Mouse (Mus musculus) spleen, postnatal 14 days (tissue): ENCODE data around the gene Lmod2.

Experiments
- DNase-seq, 2 experiments: peaks; one replicate each; pipeline ENCODE4 v3.0.0; 2021 to 2022; ENCODE audit warnings: low spot score in 2 of 2

Lmod2 gene

DNA sequence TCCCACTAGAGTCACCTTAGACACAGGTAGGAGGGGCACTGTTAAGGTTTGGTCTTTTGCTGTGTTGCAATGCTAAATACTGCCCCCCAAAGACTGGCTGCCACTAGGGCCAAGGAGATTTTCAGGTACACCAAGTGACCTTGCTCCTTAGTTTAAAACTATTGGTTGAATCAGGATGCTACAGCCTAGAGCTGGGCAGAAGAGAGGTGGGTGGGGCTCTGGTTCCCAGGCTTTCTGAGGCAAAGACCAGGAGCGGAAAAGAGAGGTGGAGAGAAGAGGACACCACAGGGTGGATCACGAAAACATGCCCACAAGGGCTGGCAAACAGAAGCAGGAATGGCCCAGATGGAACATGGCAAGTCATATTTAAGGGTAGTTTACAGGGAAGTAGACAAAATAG, 44.6 kb downstream of the Lmod2 start:
- no peak for DNase-seq

GRCm38 (mm10) chr6:24642960-24643359, 45.4 kb downstream of the Lmod2 start:
- DNase-seq = no peak

DNA sequence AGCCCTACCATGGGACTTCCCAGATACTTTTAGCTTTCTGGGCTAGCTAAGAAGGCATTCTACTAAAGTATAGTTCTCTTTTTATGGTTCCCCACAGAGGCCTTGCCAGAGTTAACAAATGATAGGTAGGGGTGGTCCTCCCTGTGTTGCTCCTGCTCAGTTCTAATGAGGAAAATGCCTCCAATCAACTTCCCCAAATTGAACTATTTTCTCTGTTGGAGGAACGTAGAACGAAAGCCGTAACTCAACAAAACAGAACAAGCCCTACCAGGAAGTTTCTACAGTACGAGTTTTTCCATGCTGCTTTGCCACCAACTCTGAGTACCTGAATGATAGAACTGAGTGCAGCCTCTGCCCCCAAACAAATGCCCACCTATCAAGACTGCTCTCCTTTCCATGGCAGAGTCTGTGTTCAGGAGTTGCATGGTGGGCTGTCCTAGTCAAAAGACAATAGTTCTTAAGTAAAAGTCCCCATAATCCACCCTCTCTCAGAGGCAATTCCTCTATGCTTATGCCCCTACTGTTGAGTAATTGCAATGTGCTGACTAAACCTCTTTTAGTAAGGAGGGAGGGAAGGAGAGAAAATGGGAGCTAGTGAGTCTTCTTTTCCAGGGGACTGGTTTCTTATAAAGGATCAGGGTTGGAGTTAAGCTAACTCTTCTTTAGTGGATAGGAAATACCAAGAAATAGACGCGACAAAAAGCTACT, 47.9 kb downstream of the Lmod2 start:
- no peak for DNase-seq

GRCm38 (mm10) chr6:24647103-24647691, 49.6 kb downstream of the Lmod2 start:
- DNase-seq = no peak

DNA sequence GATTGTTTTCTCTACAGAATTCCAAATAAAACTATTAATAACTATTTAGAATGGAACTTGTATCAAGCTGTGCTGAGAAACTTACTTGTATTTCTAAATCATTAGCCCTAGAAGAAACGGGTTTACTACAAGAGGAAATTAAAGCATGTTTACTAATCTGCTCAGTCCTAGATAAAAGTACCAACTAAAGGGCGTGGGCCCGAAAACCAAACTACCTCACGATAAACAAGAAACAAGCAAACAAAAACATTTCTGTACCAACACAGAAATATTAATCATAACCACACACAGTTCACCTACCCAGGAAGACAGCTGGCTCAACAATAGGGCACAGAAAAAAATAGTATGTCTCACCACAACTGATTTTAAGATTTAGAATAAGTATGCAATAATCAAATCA, 50.8 kb downstream of the Lmod2 start:
- DNase-seq = no peak

DNA sequence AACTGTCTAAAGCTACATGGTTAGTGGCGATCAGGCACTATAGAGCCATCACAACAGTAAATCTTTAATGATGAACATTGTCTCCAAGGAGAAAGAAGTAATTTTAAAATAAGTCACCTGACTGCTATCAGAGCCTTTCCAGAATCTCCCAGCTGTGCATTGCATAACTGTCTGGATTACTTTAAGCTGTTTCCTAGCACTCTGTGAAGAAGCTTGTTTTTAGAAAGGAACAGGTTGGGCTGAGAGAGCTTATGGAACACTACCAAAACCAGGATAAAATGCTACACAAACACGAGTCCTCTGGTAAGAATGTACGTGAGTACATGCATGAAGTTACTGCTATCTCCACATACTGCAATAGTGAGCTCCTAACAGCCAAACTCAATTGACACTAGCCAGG, 53.2 kb downstream of the Lmod2 start:
- no peak for DNase-seq

DNA sequence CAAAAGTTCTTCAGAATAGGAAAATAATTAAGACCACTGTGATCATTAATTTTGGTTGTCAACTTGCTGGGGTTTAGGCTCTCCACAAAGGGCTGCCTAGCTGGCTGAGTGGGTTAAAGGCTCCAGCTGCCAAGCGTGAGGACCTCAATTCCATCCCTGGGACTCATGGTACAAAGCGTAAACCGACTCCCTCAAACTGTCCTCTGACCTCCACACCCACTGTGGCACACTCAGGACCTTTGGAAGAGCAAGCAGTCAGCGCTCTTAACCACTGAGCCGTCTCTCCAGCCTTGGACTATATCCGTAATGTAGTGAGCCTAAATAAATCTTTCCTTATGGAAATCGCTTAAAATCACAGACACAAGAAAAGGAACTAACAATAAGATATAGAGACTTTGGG, 54.0 kb downstream of the Lmod2 start:
- no peak for DNase-seq
